Mouse (Mus musculus) midbrain, embryonic 16.5 days (tissue): ENCODE data around the gene Tulp4. TPM values are rescaled to one million over a fixed set of nuclear protein-coding genes. Genes with fewer than 3 reads are reported as not detected.
"Not testable (repeated sequence)": the region's sequence is repeated elsewhere in the genome, so short reads cannot be mapped to it uniquely, and the experiment has no call there.

Source experiments
- ATAC-seq: fragments of 200-750 bp; cut with Nextera tagmentation; 2 replicates; pipeline ENCODE4 v1.8.0; 2017; ENCODE audit warnings: moderate TSS enrichment
- H3K27ac ChIP-seq: fragments of 300-500 bp; sonication (generic); 2 replicates; pipeline ENCODE4 v1.5.1; 2014; ENCODE audit warnings: mild to moderate bottlenecking, low read length, mixed read lengths
- H3K27me3 ChIP-seq: fragments of 300-500 bp; sonication (generic); 2 replicates; pipeline ENCODE4 v1.6.1; 2014; ENCODE audit warnings: low read depth, low read length, mixed read lengths; ENCODE audit not compliant: control insufficient read depth, insufficient read depth
- H3K36me3 ChIP-seq: fragments of 300-500 bp; sonication (generic); 2 replicates; pipeline ENCODE4 v1.6.1; 2014; ENCODE audit warnings: mild to moderate bottlenecking, low read length, moderate library complexity, mixed read lengths; ENCODE audit not compliant: control insufficient read depth, insufficient read depth
- H3K4me1 ChIP-seq: fragments of 300-500 bp; sonication (generic); 2 replicates; pipeline ENCODE4 v1.6.1; 2014; ENCODE audit warnings: mild to moderate bottlenecking, low read length, mixed read lengths; ENCODE audit not compliant: control insufficient read depth, insufficient read depth
- H3K4me2 ChIP-seq: fragments of 300-500 bp; sonication (generic); 2 replicates; pipeline ENCODE4 v1.6.1; 2014; ENCODE audit warnings: mild to moderate bottlenecking, low read length, mixed read lengths
- H3K4me3 ChIP-seq: fragments of 300-500 bp; sonication (generic); 2 replicates; pipeline ENCODE4 v1.5.1; 2014; ENCODE audit warnings: low read depth, mild to moderate bottlenecking, low read length, moderate library complexity, mixed read lengths
- H3K9ac ChIP-seq: fragments of 300-500 bp; sonication (generic); 2 replicates; pipeline ENCODE4 v1.6.1; 2014; ENCODE audit warnings: low read depth, low read length, mixed read lengths
- H3K9me3 ChIP-seq: fragments of 300-500 bp; sonication (generic); replicated peaks from 2 replicates; pipeline ENCODE4 v1.6.1; 2014; ENCODE audit warnings: mild to moderate bottlenecking, low read length, mixed read lengths; ENCODE audit not compliant: control insufficient read depth, poor library complexity, severe bottlenecking
- WGBS: fragments of 180-500 bp; shearing (Covaris S2); extraction: QIAGEN DNeasy Blood & Tissue Kit; methylation state at CpG from one replicate; pipeline ENCODE4 v1.1.7; 2014; 5-methylcytosine and 5-hydroxymethylcytosine counted together
- microRNA-seq: library from miRNA; unstranded; fragments of <30 nt; microRNA quantifications from one replicate; pipeline ENCODE4, GENCODE M21; 2017
- polyA plus RNA-seq: library from polyadenylated mRNA; unstranded; fragments of >200 nt; fragmentation: Nextera tagmentation; extraction: Ambion mirVana; gene quantifications from 2 replicates; pipeline ENCODE4 v1.2.1, GENCODE M21; 2015

Gene Tulp4
- polyA plus RNA-seq, 1 experiment from 2014 or later, result 115 TPM

GRCm38 (mm10) chr17:6286169-6286568, 179.9 kb downstream of the Tulp4 start:
- H3K36me3 ChIP-seq, H3K4me3 ChIP-seq, H3K4me2 ChIP-seq, H3K4me1 ChIP-seq, H3K27me3 ChIP-seq, ATAC-seq, H3K9me3 ChIP-seq, H3K9ac ChIP-seq, H3K27ac ChIP-seq: not testable (repeated sequence)
- WGBS, result 95% methylated on average over 5 of the region's 5 CpGs

GRCm38 (mm10) chr17:6289045-6289444, 182.8 kb downstream of the Tulp4 start:
- not testable (repeated sequence) for H3K4me3 ChIP-seq, H3K9ac ChIP-seq, H3K4me2 ChIP-seq, H3K27me3 ChIP-seq, ATAC-seq, H3K9me3 ChIP-seq, H3K36me3 ChIP-seq, H3K27ac ChIP-seq, H3K4me1 ChIP-seq
- WGBS, result 97% methylated on average over 9 of the region's 12 CpGs

- H3K4me3 ChIP-seq, H3K9me3 ChIP-seq, H3K4me2 ChIP-seq, H3K27me3 ChIP-seq, ATAC-seq, H3K4me1 ChIP-seq, H3K36me3 ChIP-seq, H3K9ac ChIP-seq, H3K27ac ChIP-seq: not testable (repeated sequence)
- whole genome bisulfite sequencing, result no CpG with 5 or more reads among the region's 5 CpGs
Measured at GRCm38 (mm10) chr17:6293882-6294281, 187.6 kb downstream of the Tulp4 start.

GRCm38 (mm10) chr17:6297060-6297795, 191.0 kb downstream of the Tulp4 start:
- not testable (repeated sequence) for H3K27me3 ChIP-seq, H3K27ac ChIP-seq, H3K4me2 ChIP-seq, H3K9ac ChIP-seq, H3K4me3 ChIP-seq, H3K4me1 ChIP-seq, ATAC-seq, H3K36me3 ChIP-seq, H3K9me3 ChIP-seq
- 95% methylated on average over 8 of the region's 15 CpGs for WGBS

- not testable (repeated sequence) for ATAC-seq, H3K9me3 ChIP-seq, H3K27me3 ChIP-seq, H3K4me3 ChIP-seq, H3K4me2 ChIP-seq, H3K27ac ChIP-seq, H3K9ac ChIP-seq, H3K36me3 ChIP-seq, H3K4me1 ChIP-seq
- WGBS, result 74% methylated on average over 5 of the region's 12 CpGs
Measured at GRCm38 (mm10) chr17:6300190-6300863, 194.1 kb downstream of the Tulp4 start.

Small RNA genes lying within 50 kb of the gene (microRNA-seq; reads per million reads assigned to microRNA genes)
- not detected for gene Gm22774

Other genes with a start within 250 kb of the Tulp4 start
- 0.93 and 1.5 TPM in 2 replicates for gene Synj2, start 165.2 kb upstream of the Tulp4 start, polyA plus RNA-seq
- 12.6 and 13.7 TPM in 2 replicates for gene Serac1, start 26.7 kb upstream of the Tulp4 start, polyA plus RNA-seq
- 198 and 214 TPM in 2 replicates for gene Gtf2h5, start 26.7 kb upstream of the Tulp4 start, polyA plus RNA-seq
- 64.9 and 73.1 TPM in 2 replicates for gene Tmem181a, start 150.4 kb downstream of the Tulp4 start, polyA plus RNA-seq
- 55.3 and 57.3 TPM in 2 replicates for gene Dynlt1a, start 211.1 kb downstream of the Tulp4 start, polyA plus RNA-seq